Mouse (Mus musculus) lung, embryonic 14.5 days (tissue): ENCODE results near the gene Cdhr3. TPM values are rescaled to one million over a fixed set of nuclear protein-coding genes. Genes with fewer than 3 reads are reported as not detected.
"Not testable (repeated sequence)": the region's sequence is repeated elsewhere in the genome, so short reads cannot be mapped to it uniquely, and the experiment has no call there.

Experiments
- ATAC-seq: fragments of 200-750 bp; cut with Nextera tagmentation; 2 replicates; pipeline ENCODE4 v1.8.0; 2017; ENCODE audit warnings: mild to moderate bottlenecking, moderate TSS enrichment, moderate library complexity; ENCODE audit not compliant: insufficient read depth
- DNase-seq: peaks from one replicate; pipeline ENCODE4 v3.0.0-alpha.2; 2015
- H3K27ac ChIP-seq: fragments of 300-500 bp; sonication (generic); 2 replicates; pipeline ENCODE4 v1.5.1; 2014; ENCODE audit warnings: low read depth, mild to moderate bottlenecking, moderate library complexity
- H3K27me3 ChIP-seq: fragments of 300-500 bp; sonication (generic); 2 replicates; pipeline ENCODE4 v1.6.1; 2014; ENCODE audit warnings: low read length, control low read depth; ENCODE audit not compliant: insufficient read depth
- H3K36me3 ChIP-seq: fragments of 300-500 bp; sonication (generic); 2 replicates; pipeline ENCODE4 v1.6.1; 2014; ENCODE audit warnings: control low read depth; ENCODE audit not compliant: insufficient read depth
- H3K4me1 ChIP-seq: fragments of 300-500 bp; sonication (generic); 2 replicates; pipeline ENCODE4 v1.6.1; 2014; ENCODE audit warnings: antibody characterized with exemption, control low read depth; ENCODE audit not compliant: insufficient read depth
- H3K4me2 ChIP-seq: fragments of 300-500 bp; sonication (generic); 2 replicates; pipeline ENCODE4 v1.6.1; 2014; ENCODE audit warnings: mild to moderate bottlenecking
- H3K4me3 ChIP-seq: fragments of 300-500 bp; sonication (generic); 2 replicates; pipeline ENCODE4 v1.5.1; 2014; ENCODE audit warnings: low read depth, low read length
- H3K9ac ChIP-seq: fragments of 300-500 bp; sonication (generic); 2 replicates; pipeline ENCODE4 v1.6.1; 2014
- H3K9me3 ChIP-seq: fragments of 300-500 bp; sonication (generic); 2 replicates; pipeline ENCODE4 v1.6.1; 2016; ENCODE audit warnings: low read depth, low read length, control low read depth
- CTCF ChIP-seq: IDR thresholded peaks from 2 replicates; pipeline ENCODE4 v1.5.1; 2016; ENCODE audit warnings: antibody characterized with exemption, low read depth
- WGBS: fragments of 180-500 bp; shearing (Covaris S2); extraction: QIAGEN DNeasy Blood & Tissue Kit; methylation state at CpG from one replicate; pipeline ENCODE4 v1.1.7; 2014; 5-methylcytosine and 5-hydroxymethylcytosine counted together
- polyA plus RNA-seq: library from polyadenylated mRNA; unstranded; fragments of >200 nt; fragmentation: Nextera tagmentation; extraction: Ambion mirVana; gene quantifications from 2 replicates; pipeline ENCODE4 v1.2.1, GENCODE M21; 2014

Cdhr3 gene
- polyA plus RNA-seq, 1 experiment from 2014 or later: not detected

DNA sequence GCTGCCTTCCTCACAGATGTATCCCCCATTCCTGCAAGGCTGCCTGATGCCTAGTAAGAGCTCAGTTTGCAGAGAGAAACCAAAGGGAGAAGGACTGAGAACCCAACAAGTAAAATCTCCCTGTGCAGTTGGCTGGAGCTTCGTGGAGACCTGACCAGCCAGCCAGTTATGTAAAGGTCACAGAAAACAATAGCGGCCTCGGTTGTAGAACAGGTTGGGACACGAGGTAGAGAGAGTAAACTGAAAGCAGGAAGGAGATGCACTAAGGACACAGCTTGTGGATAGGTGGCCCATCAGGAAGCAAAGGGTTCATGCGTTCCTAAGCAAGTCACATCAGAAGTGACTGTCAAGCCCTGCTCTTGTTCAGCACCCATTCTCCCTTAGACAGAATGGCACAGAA is 86.8 kb downstream of the Cdhr3 start:
- Histone ChIP-seq H3K36me3 (no peaks in the 10 kb centered on the region), H3K4me2 (no peak overlapping the region), H3K27ac (no peak overlapping the region), H3K4me1 (peaks cover 6% of the 10 kb centered on the region; the same call in 1 of the 2 replicates), H3K9me3 (no peaks in the 10 kb centered on the region), H3K4me3 (no peak overlapping the region), H3K27me3 (no peaks in the 10 kb centered on the region), H3K9ac (no peak overlapping the region)
- TF ChIP-seq CTCF: no peak
- 56% methylated on average over 5 of the region's 5 CpGs for WGBS
- no peak for DNase-seq
- no peak for ATAC-seq

DNA sequence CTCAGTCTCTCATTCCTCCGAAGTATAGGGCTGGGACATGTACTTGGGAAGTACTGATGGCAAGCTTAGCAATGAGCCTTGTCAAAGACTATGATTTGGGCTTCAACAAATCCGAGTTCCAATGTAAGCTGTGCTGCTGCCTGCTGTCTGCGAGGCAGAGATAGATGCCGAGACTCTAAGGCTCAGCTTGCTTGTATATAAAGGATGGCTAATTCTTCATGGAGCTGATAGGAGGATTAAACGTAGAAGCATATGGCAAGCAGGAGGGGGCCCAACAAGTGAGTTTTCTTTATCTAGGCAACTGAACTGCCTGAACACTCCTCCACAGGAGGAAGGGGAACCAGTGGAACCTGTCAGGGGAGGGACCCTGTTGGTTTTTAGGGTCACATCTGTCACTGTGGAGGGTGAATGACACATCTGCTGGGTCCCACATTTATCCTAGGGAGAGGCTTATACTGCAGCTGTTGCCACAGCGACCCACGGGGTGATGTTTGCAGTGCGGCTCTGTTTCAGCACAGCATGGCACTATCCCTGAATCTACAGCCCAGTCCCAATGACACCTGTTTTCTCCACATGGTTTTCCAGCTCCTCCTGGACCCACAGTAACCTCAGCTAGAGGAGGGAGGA is 89.2 kb downstream of the Cdhr3 start:
- no peaks in the 10 kb centered on the region for H3K9me3 ChIP-seq
- DNase-seq: no peak
- no peak overlapping the region for H3K9ac ChIP-seq
- no peaks in the 10 kb centered on the region for H3K27me3 ChIP-seq
- no peak for ATAC-seq
- H3K27ac ChIP-seq: no peak overlapping the region
- TF ChIP-seq CTCF: no peak
- H3K36me3 ChIP-seq: no peaks in the 10 kb centered on the region
- peaks cover 5% of the 10 kb centered on the region; the same call in 1 of the 2 replicates for H3K4me1 ChIP-seq
- H3K4me3 ChIP-seq: no peak overlapping the region
- H3K4me2 ChIP-seq: no peak overlapping the region
- WGBS: 45% methylated on average over 8 of the region's 8 CpGs

DNA sequence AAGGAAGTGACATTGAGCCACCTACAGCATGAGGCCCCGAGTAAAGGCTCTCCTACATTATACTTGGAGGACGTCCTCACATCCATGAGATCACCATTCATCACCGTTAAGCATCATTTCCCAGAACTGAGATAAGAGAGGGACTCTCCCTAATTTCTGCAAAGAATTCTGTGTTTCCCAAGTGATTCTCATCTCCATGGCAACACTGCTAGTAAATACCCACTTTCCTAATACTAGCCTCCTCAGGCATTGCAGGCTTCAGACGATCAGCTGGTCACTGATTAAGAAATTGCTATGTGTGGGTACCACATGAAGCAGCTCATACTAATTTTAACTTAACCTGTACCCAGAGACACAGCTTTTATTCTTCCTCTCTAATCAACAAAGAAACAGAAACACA is 92.3 kb downstream of the Cdhr3 start:
- H3K4me2 ChIP-seq: no peak overlapping the region
- no peak for TF ChIP-seq CTCF
- no peaks in the 10 kb centered on the region for H3K9me3 ChIP-seq
- H3K4me1 ChIP-seq: no peaks in the 10 kb centered on the region
- no peak overlapping the region for H3K27ac ChIP-seq
- no peak for DNase-seq
- no peak for ATAC-seq
- H3K9ac ChIP-seq: no peak overlapping the region
- no peaks in the 10 kb centered on the region for H3K27me3 ChIP-seq
- H3K36me3 ChIP-seq: no peaks in the 10 kb centered on the region
- WGBS: 43% methylated on average over 4 of the region's 4 CpGs
- no peak overlapping the region for H3K4me3 ChIP-seq

DNA sequence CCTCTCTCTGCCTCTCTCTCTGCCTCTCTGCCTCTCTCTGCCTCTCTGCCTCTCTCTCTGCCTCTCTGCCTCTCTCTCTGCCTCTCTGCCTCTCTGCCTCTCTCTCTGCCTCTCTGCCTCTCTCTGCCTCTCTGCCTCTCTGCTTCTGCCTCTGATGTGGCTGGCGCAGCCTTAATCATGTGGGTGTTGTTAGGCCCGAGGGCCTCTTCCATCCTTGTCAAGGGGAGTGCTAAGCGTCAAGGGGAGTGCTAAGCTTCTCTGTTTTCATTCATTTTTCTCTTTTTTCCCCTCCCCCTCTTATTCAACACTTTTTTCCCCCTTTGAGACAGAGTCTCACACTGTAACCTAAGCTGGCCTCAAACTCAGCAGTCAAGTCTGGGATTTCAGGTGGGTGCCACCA is 92.9 kb downstream of the Cdhr3 start:
- H3K27me3 ChIP-seq, H3K9me3 ChIP-seq, H3K4me2 ChIP-seq, H3K36me3 ChIP-seq, H3K27ac ChIP-seq, ATAC-seq, DNase-seq, H3K9ac ChIP-seq, H3K4me3 ChIP-seq, H3K4me1 ChIP-seq: not testable (repeated sequence)
- WGBS: 21% methylated on average over 3 of the region's 3 CpGs

DNA sequence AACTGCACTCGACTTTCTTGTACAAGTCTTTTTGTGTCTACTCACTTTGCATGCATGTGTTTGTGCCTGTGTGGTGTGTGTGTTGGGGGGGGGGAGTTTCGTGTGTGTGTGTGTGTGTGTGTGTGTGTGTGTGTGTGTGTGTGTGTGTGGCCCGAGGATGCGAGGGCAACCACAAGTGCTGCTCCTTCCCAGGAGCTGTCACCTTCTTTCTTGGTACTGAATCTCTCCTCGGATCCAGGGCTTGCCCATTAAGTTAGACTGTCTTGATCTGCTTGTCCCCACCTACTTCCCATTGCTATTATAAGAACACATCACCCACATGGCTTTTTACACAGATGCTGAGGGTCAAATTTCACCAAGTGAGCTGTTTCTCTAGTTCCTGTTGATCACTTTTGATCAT is 93.9 kb downstream of the Cdhr3 start:
- Histone ChIP-seq H3K27me3 (no peaks in the 10 kb centered on the region), H3K4me1 (no peaks in the 10 kb centered on the region), H3K4me2 (no peak overlapping the region), H3K9me3 (no peaks in the 10 kb centered on the region), H3K27ac (no peak overlapping the region), H3K9ac (no peak overlapping the region), H3K36me3 (no peaks in the 10 kb centered on the region), H3K4me3 (no peak overlapping the region)
- DNase-seq (no peak), ATAC-seq (no peak)
- TF ChIP-seq CTCF: no peak
- 53% methylated on average over 5 of the region's 5 CpGs for WGBS

DNA sequence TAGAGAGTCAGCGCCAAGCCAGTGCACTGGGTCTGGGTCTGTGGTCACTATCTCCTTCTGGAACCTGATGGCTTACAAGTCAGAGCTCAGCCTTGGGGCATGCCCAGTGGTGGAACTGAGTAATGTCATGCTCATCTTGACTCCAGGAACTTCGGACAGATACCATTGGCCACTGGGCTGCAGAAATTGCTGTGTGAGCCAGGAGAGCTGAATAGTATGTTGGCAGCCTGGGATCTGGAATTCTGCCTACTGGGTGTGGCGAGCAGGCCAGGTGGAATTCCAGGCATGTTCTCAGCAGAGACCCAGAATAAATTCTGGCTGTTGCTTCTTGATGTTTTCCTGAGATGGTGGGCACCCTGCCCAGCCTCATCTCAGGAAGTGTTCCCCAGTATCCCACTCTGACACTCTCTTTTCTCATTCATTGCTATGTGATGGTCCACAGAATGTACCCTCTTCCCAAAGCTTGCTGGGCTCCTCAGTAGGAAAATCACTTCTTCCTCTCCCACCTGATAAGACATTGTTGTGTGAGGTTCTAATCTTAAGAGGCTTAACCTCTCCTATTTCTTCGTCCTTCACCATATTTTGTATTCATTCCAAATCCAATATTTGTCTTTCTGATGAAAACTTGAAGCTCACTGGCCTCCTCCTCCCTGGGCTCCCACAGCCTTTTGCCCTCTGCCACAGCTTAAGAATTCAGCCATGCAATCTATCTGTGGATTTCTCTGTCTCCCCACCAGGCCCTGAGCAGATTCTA is 97.4 kb downstream of the Cdhr3 start:
- Histone ChIP-seq H3K27ac (peak overlapping the region; percentile 37; the same call in 1 of the 2 replicates), H3K36me3 (no peaks in the 10 kb centered on the region), H3K4me2 (no peak overlapping the region), H3K4me1 (no peaks in the 10 kb centered on the region), H3K4me3 (no peak overlapping the region), H3K27me3 (no peaks in the 10 kb centered on the region), H3K9me3 (no peaks in the 10 kb centered on the region), H3K9ac (no peak overlapping the region)
- DNase-seq (peak; percentile 65), ATAC-seq (peak; percentile 62)
- 57% methylated on average over 4 of the region's 4 CpGs for WGBS
- TF ChIP-seq CTCF: peak; percentile 39

DNA sequence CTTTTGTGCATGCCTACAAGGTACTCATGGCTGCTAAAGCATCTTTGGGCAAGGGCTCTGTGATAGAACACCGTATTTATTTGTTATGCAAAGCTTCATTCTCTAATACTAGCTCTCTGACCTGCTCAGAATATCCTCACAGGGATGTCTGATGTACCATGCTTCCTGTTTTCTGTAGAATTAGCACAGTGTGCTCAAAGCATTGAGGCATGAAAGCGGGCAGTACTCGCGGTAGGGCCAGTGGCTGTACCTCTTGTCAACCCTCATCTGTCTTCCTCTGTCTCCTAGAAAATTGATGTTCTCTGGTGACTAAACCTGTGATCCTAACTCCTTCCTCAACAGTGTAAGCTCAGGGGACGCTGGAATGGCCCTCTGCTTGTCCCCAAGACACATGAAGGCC is 98.6 kb downstream of the Cdhr3 start:
- no peak overlapping the region for H3K4me3 ChIP-seq
- 65% methylated on average over 5 of the region's 5 CpGs for WGBS
- no peaks in the 10 kb centered on the region for H3K9me3 ChIP-seq
- DNase-seq (no peak), ATAC-seq (no peak)
- H3K4me1 ChIP-seq: no peaks in the 10 kb centered on the region
- H3K27me3 ChIP-seq: no peaks in the 10 kb centered on the region
- no peaks in the 10 kb centered on the region for H3K36me3 ChIP-seq
- no peak for TF ChIP-seq CTCF
- no peak overlapping the region for H3K4me2 ChIP-seq
- H3K27ac ChIP-seq: no peak overlapping the region
- no peak overlapping the region for H3K9ac ChIP-seq
